18 mouse cellular contexts compared by ENCODE assay signal in the genomic region with DNA sequence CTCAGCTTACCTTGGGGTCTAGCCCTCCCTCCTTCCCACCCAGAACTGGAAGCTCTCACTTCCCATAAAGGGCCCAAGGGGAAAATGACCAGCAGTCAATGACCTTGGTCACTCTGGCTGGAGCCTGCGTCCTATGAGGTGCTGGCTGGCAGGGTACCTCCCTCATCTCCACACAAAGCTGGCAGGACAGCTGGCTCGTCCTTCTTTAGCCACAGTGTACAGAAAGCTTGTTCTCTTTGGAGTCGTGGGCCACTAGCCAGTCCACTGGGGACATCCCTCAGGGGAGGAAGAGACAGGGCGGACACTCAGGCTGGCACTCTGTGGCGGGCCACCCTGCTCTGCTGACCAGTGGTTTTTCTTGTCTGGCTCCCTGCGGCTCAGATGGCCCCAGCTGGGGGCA.
A peak's percentile ranks its signal among the peaks of the same experiment; 100 is the strongest.
DNase-seq lines count a peak whose midpoint lies in the region; ATAC-seq lines count a peak whose summit lies in the region.
"Had no signal": no experiment of that assay in that cellular context is flagged by ENCODE, and none has a peak within 500 bp of the region (broad histone marks: within the 10 kb centered on the region; RNA-seq: fewer than 3 reads in every experiment).

No protein-coding gene starts in this region.

- peaks cover 17% of the 10 kb centered on the region; the same call in 1 of the 2 replicates for H3K27me3 ChIP-seq in embryonic facial prominence, embryonic 10.5 days (replicated peaks; ENCODE audit: low read depth, poor library complexity, severe bottlenecking)
- H3K27me3 ChIP-seq: hindbrain, embryonic 15.5 days; midbrain, embryonic 15.5 days; neural tube, embryonic 15.5 days; Patski had no signal

- no peak overlapping the region for H3K4me3 ChIP-seq in embryonic facial prominence, embryonic 10.5 days
- H3K4me3 ChIP-seq: hindbrain, embryonic 15.5 days; megakaryocyte, embryonic 14.5 days; midbrain, embryonic 15.5 days; neural tube, embryonic 15.5 days had no signal

- intact Hi-C loops in heart, postnatal 25 days (cut with DNase I) = no loop called here

- no peaks in the 10 kb centered on the region for H3K9me3 ChIP-seq in embryonic facial prominence, embryonic 10.5 days
- H3K9me3 ChIP-seq: hindbrain, embryonic 15.5 days; midbrain, embryonic 15.5 days; neural tube, embryonic 15.5 days had no signal

- 63% methylated on average over 6 of the region's 6 CpGs for WGBS in embryonic facial prominence, embryonic 10.5 days

- no peaks in the 10 kb centered on the region for H3K36me3 ChIP-seq in embryonic facial prominence, embryonic 10.5 days (replicated peaks)
- H3K36me3 ChIP-seq: hindbrain, embryonic 15.5 days; midbrain, embryonic 15.5 days; neural tube, embryonic 15.5 days had no signal

- no peak for ATAC-seq in frontal cortex, adult (ENCODE audit: low TSS enrichment)
- ATAC-seq: CD4-positive, CD25-positive, alpha-beta regulatory T cell, adult 4 months; intestine, embryonic 16.5 days; midbrain, embryonic 15.5 days; Patski had no signal

- DNase-seq in adrenal gland, adult 2 months = peak; percentile 50
- DNase-seq in adrenal gland, adult 18-20 months (ENCODE audit: low spot score in 2 of 2) = no peak
- peak; percentile 33 to 52 for DNase-seq in heart, adult 18-20 months
- DNase-seq in heart, postnatal 25 days (ENCODE audit: low spot score) = no peak
- peak; percentile 26 for DNase-seq in kidney, adult 18-20 months
- DNase-seq in kidney, postnatal 10 days = no peak
- DNase-seq in embryonic facial prominence, embryonic 10.5 days (ENCODE audit: low spot score) = no peak
- DNase-seq: cerebellum, postnatal 14 days; lung, adult 2 months; thymus, postnatal 14 days had no signal

- H3K4me1 ChIP-seq in embryonic facial prominence, embryonic 10.5 days = peaks cover 46% of the 10 kb centered on the region
- H3K4me1 ChIP-seq: hindbrain, embryonic 15.5 days; midbrain, embryonic 15.5 days; neural tube, embryonic 15.5 days had no signal

- H3K27ac ChIP-seq in embryonic facial prominence, embryonic 10.5 days (replicated peaks) = peak overlapping the region; percentile 52
- H3K27ac ChIP-seq: hindbrain, embryonic 15.5 days; midbrain, embryonic 15.5 days; neural tube, embryonic 15.5 days had no signal

Comparison
In these comparisons a context has a peak if more than half of its experiments do, and no peak if none do; other contexts are left out.
1. DNase-seq: peak in adrenal gland, adult 2 months (single experiment), heart, adult 18-20 months (2 of 2) and kidney, adult 18-20 months (single experiment); none in adrenal gland, adult 18-20 months (0 of 2), heart, postnatal 25 days (single experiment), kidney, postnatal 10 days (single experiment) and embryonic facial prominence, embryonic 10.5 days (single experiment).